In the genomic region with DNA sequence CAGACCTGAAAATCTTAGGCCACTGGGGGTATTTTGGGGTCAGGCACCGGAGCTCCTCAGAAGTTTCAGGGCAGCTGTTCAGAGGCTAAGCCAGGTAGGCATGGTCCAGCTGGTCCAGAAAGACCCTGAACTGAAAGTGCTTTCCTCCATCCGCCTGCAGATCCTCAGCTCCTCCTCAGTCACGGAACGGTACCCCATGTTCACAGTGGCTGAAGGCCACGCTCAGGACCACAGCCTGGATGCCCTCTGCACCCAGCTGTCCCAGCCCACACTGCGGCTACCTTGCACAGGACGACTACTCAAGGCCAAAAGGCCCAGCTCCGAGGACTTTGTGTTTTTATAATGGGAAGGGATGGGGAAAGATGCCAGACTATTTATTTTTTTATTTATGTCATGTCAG, we compare ENCODE assay signal across 18 mouse cellular contexts. TPM values are rescaled to one million over a fixed set of nuclear protein-coding genes. Genes with fewer than 3 reads are reported as not detected.
"Had no signal": no experiment of that assay in that cellular context is flagged by ENCODE, and none has a peak within 500 bp of the region (broad histone marks: within the 10 kb centered on the region; RNA-seq: fewer than 3 reads in every experiment).

No protein-coding gene starts in this region.

- H3K9ac ChIP-seq: lung, embryonic 15.5 days; midbrain, embryonic 13.5 days; midbrain, embryonic 15.5 days; neural tube, embryonic 13.5 days; neural tube, embryonic 15.5 days had no signal

- ATAC-seq: midbrain, embryonic 13.5 days; midbrain, embryonic 15.5 days had no signal

- H3K4me1 ChIP-seq: lung, embryonic 15.5 days; midbrain, embryonic 13.5 days; midbrain, embryonic 15.5 days; neural tube, embryonic 13.5 days; neural tube, embryonic 15.5 days had no signal

- DNase-seq: lung, adult 2 months; retina, postnatal 1 day; right cerebral cortex, adult 18-20 months; right cerebral cortex, postnatal 25 days; right cerebral cortex, postnatal 4 days; spleen, adult 18-20 months; thymus, adult 18-20 months; thymus, postnatal 14 days; thymus, postnatal 36 days had no signal

- H3K4me2 ChIP-seq: lung, embryonic 15.5 days; midbrain, embryonic 11.5 days; midbrain, embryonic 13.5 days; midbrain, embryonic 15.5 days; neural tube, embryonic 13.5 days; neural tube, embryonic 15.5 days had no signal

- H3K4me3 ChIP-seq: lung, embryonic 15.5 days; midbrain, embryonic 13.5 days; midbrain, embryonic 15.5 days; neural tube, embryonic 13.5 days; neural tube, embryonic 15.5 days had no signal

- H3K9me3 ChIP-seq: lung, embryonic 15.5 days; megakaryocyte, embryonic 14.5 days; midbrain, embryonic 13.5 days; midbrain, embryonic 15.5 days; neural tube, embryonic 13.5 days; neural tube, embryonic 15.5 days had no signal

- H3K27me3 ChIP-seq: lung, embryonic 15.5 days; megakaryocyte, embryonic 14.5 days; midbrain, embryonic 13.5 days; midbrain, embryonic 15.5 days; neural tube, embryonic 13.5 days; neural tube, embryonic 15.5 days had no signal

- H3K27ac ChIP-seq: lung, embryonic 15.5 days; macrophage; midbrain, embryonic 13.5 days; midbrain, embryonic 15.5 days; neural tube, embryonic 13.5 days; neural tube, embryonic 15.5 days had no signal

RNA-seq across cellular contexts. Expression of a gene that starts 24.9 kb away (rescaled TPM):
- polyA plus RNA-seq: macrophage; thymus, postnatal 0 days had no signal
